Mouse (Mus musculus): ENCODE results near the gene Fbxl4. TPM values are rescaled to one million over a fixed set of nuclear protein-coding genes. Genes with fewer than 3 reads are reported as not detected.

The Fbxl4 gene
- polyA plus RNA-seq, 1 experiment = 17.6 TPM

GRCm38 (mm10) chr4:22383528-22384265 is 26.4 kb downstream of the Fbxl4 start:
- Histone ChIP-seq H3K4me3 (replicated peaks; ENCODE audit: extremely low read depth, low read depth, low read length) (no peak overlapping the region), H3K4me1 (ENCODE audit: control insufficient read depth, insufficient read depth, low read length) (no peaks in the 10 kb centered on the region; the same call in none of the 2 replicates)
- 80% methylated on average over 1 of the region's 1 CpGs for WGBS
- no peak for DNase-seq
- TF ChIP-seq POLR2A (IDR thresholded peaks at IDR 0.05; ENCODE audit: borderline replicate concordance, extremely low read depth, low read depth, low read length) (no peak), CTCF (IDR thresholded peaks at IDR 0.05; ENCODE audit: insufficient read depth, low read length) (no peak)

- 78% methylated on average over 7 of the region's 7 CpGs for WGBS
- H3K4me3 ChIP-seq (replicated peaks; ENCODE audit: extremely low read depth, low read depth, low read length) = no peak overlapping the region
- DNase-seq = no peak
- H3K4me1 ChIP-seq (ENCODE audit: control insufficient read depth, insufficient read depth, low read length) = no peaks in the 10 kb centered on the region
- no peak for TF ChIP-seq CTCF (IDR thresholded peaks at IDR 0.05; ENCODE audit: insufficient read depth, low read length)
- no peak for TF ChIP-seq POLR2A (IDR thresholded peaks at IDR 0.05; ENCODE audit: borderline replicate concordance, extremely low read depth, low read depth, low read length)
Measured at GRCm38 (mm10) chr4:22390045-22390444, 32.7 kb downstream of the Fbxl4 start.

GRCm38 (mm10) chr4:22392777-22393473 is 35.6 kb downstream of the Fbxl4 start:
- no peak overlapping the region for H3K4me3 ChIP-seq (replicated peaks; ENCODE audit: extremely low read depth, low read depth, low read length)
- H3K4me1 ChIP-seq (ENCODE audit: control insufficient read depth, insufficient read depth, low read length) = no peaks in the 10 kb centered on the region
- no peak for TF ChIP-seq CTCF (IDR thresholded peaks at IDR 0.05; ENCODE audit: insufficient read depth, low read length)
- no peak for TF ChIP-seq POLR2A (IDR thresholded peaks at IDR 0.05; ENCODE audit: borderline replicate concordance, extremely low read depth, low read depth, low read length)
- DNase-seq = no peak
- 76% methylated on average over 13 of the region's 13 CpGs for WGBS

DNA sequence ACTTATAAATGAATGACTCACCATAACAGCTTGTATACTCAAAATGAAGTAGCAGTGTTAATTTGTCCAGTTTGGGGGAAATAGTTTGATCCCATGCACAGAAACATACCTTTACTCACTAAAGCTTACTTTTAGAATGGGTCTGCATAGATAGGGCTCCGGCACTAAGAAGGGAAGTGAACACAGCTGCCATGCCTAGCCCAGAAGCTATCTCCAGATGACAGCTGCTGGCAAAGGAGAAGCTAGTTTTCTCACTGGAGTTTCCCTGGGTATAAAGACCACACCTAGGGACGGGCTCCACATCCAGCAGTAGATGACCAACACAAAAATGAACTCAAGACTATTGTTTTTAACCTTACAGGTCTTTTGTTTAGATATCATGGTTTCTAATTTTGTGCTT is 38.1 kb downstream of the Fbxl4 start:
- H3K4me3 ChIP-seq (replicated peaks; ENCODE audit: extremely low read depth, low read depth, low read length) = no peak overlapping the region
- TF ChIP-seq CTCF (IDR thresholded peaks at IDR 0.05; ENCODE audit: insufficient read depth, low read length) (no peak), POLR2A (IDR thresholded peaks at IDR 0.05; ENCODE audit: borderline replicate concordance, extremely low read depth, low read depth, low read length) (no peak)
- 85% methylated on average over 2 of the region's 2 CpGs for WGBS

GRCm38 (mm10) chr4:22396484-22397000 is 39.2 kb downstream of the Fbxl4 start:
- no peak for DNase-seq
- H3K4me1 ChIP-seq (ENCODE audit: control insufficient read depth, insufficient read depth, low read length) = no peaks in the 10 kb centered on the region
- no peak overlapping the region for H3K4me3 ChIP-seq (replicated peaks; ENCODE audit: extremely low read depth, low read depth, low read length)
- 100% methylated on average over 1 of the region's 1 CpGs for WGBS
- TF ChIP-seq POLR2A (IDR thresholded peaks at IDR 0.05; ENCODE audit: borderline replicate concordance, extremely low read depth, low read depth, low read length) (no peak), CTCF (IDR thresholded peaks at IDR 0.05; ENCODE audit: insufficient read depth, low read length) (no peak)

More for the DNA sequence above, 38.1 kb downstream of the Fbxl4 start:
- DNase-seq = no peak
- H3K4me1 ChIP-seq (ENCODE audit: control insufficient read depth, insufficient read depth, low read length) = no peaks in the 10 kb centered on the region

GRCm38 (mm10) chr4:22397003-22397402 is 39.7 kb downstream of the Fbxl4 start:
- no peak overlapping the region for H3K4me3 ChIP-seq (replicated peaks; ENCODE audit: extremely low read depth, low read depth, low read length)
- no peak for DNase-seq
- 91% methylated on average over 5 of the region's 5 CpGs for WGBS

GRCm38 (mm10) chr4:22402032-22402431 is 44.7 kb downstream of the Fbxl4 start:
- H3K4me1 ChIP-seq (ENCODE audit: control insufficient read depth, insufficient read depth, low read length) = no peaks in the 10 kb centered on the region
- WGBS = 78% methylated on average over 3 of the region's 3 CpGs

More at GRCm38 (mm10) chr4:22397003-22397402, 39.7 kb downstream of the Fbxl4 start:
- TF ChIP-seq CTCF (IDR thresholded peaks at IDR 0.05; ENCODE audit: insufficient read depth, low read length) (no peak), POLR2A (IDR thresholded peaks at IDR 0.05; ENCODE audit: borderline replicate concordance, extremely low read depth, low read depth, low read length) (no peak)
- H3K4me1 ChIP-seq (ENCODE audit: control insufficient read depth, insufficient read depth, low read length) = no peaks in the 10 kb centered on the region

DNA sequence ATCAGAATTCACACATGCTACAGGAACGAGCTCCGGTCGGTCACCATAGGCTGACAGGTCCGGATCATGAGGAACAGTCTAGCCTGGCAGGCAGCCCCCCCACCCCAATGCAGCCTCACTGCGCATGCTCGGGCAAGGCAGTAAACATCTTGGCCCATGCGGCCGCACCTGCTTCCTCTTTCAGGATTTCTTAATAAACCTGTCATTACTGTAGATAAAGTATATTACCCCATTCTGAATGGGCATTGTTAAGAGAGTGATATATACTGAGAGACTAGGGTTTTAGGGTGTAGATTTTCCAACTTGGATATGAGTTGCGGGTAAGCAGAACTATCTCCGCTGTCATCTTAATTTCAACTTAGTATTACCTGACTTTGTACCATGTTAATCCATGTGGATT is 45.6 kb downstream of the Fbxl4 start:
- TF ChIP-seq CTCF (IDR thresholded peaks at IDR 0.05; ENCODE audit: insufficient read depth, low read length) (no peak), POLR2A (IDR thresholded peaks at IDR 0.05; ENCODE audit: borderline replicate concordance, extremely low read depth, low read depth, low read length) (no peak)
- Histone ChIP-seq H3K4me3 (replicated peaks; ENCODE audit: extremely low read depth, low read depth, low read length) (no peak overlapping the region), H3K4me1 (ENCODE audit: control insufficient read depth, insufficient read depth, low read length) (no peaks in the 10 kb centered on the region)
- 94% methylated on average over 10 of the region's 10 CpGs for WGBS
- no peak for DNase-seq

More at GRCm38 (mm10) chr4:22402032-22402431, 44.7 kb downstream of the Fbxl4 start:
- H3K4me3 ChIP-seq (replicated peaks; ENCODE audit: extremely low read depth, low read depth, low read length) = no peak overlapping the region
- TF ChIP-seq POLR2A (IDR thresholded peaks at IDR 0.05; ENCODE audit: borderline replicate concordance, extremely low read depth, low read depth, low read length) = no peak
- no peak for TF ChIP-seq CTCF (IDR thresholded peaks at IDR 0.05; ENCODE audit: insufficient read depth, low read length)
- DNase-seq = no peak

- DNase-seq = no peak
Measured at GRCm38 (mm10) chr4:22420627-22421026, 63.3 kb downstream of the Fbxl4 start.

More at GRCm38 (mm10) chr4:22420627-22421026, 63.3 kb downstream of the Fbxl4 start:
- no peak overlapping the region for H3K4me3 ChIP-seq (replicated peaks; ENCODE audit: extremely low read depth, low read depth, low read length)
- 24% methylated on average over 2 of the region's 2 CpGs for WGBS
- TF ChIP-seq POLR2A (IDR thresholded peaks at IDR 0.05; ENCODE audit: borderline replicate concordance, extremely low read depth, low read depth, low read length) (no peak), CTCF (IDR thresholded peaks at IDR 0.05; ENCODE audit: insufficient read depth, low read length) (no peak)
- H3K4me1 ChIP-seq (ENCODE audit: control insufficient read depth, insufficient read depth, low read length) = no peaks in the 10 kb centered on the region

Data from lung, adult 2 months (tissue).